Mouse (Mus musculus): ENCODE measurements around the gene Enkur.
"Not testable (repeated sequence)": the region's sequence is repeated elsewhere in the genome, so short reads cannot be mapped to it uniquely, and the experiment has no call there.

The Enkur gene

GRCm38 (mm10) chr2:21204912-21205830 lies at the start of gene Enkur, which contains the start of gene Thnsl1:
Gene Enkur (minus strand): TSS chr2:21205365.
Gene Thnsl1 (plus strand): TSS chr2:21205724.
- peak; percentile 97 for DNase-seq (ENCODE audit: low read depth, low spot score)

GRCm38 (mm10) chr2:21254308-21254707 lies 49.1 kb upstream of the Enkur start:
- DNase-seq (ENCODE audit: low read depth, low spot score): no peak

- no peak for DNase-seq (ENCODE audit: low read depth, low spot score)
Observed at GRCm38 (mm10) chr2:21253644-21254043, 48.5 kb upstream of the Enkur start.

- DNase-seq (ENCODE audit: low read depth, low spot score): no peak
Observed at GRCm38 (mm10) chr2:21245477-21246102, 40.4 kb upstream of the Enkur start.

- no peak for DNase-seq (ENCODE audit: low read depth, low spot score)
Observed at GRCm38 (mm10) chr2:21244986-21245385, 39.8 kb upstream of the Enkur start.

GRCm38 (mm10) chr2:21244104-21244503 lies 38.9 kb upstream of the Enkur start:
- not testable (repeated sequence) for DNase-seq (ENCODE audit: low read depth, low spot score)

GRCm38 (mm10) chr2:21236846-21237245 lies 31.7 kb upstream of the Enkur start:
- no peak for DNase-seq (ENCODE audit: low read depth, low spot score)

GRCm38 (mm10) chr2:21235844-21236386 lies 30.8 kb upstream of the Enkur start:
- DNase-seq (ENCODE audit: low read depth, low spot score): no peak

- DNase-seq (ENCODE audit: low read depth, low spot score): no peak
Observed at GRCm38 (mm10) chr2:21234871-21235648, 29.9 kb upstream of the Enkur start.

GRCm38 (mm10) chr2:21231147-21231546 lies 26.0 kb upstream of the Enkur start:
- no peak for DNase-seq (ENCODE audit: low read depth, low spot score)

GRCm38 (mm10) chr2:21230276-21230675 lies 25.1 kb upstream of the Enkur start:
- DNase-seq (ENCODE audit: low read depth, low spot score): no peak

- no peak for DNase-seq (ENCODE audit: low read depth, low spot score)
Observed at GRCm38 (mm10) chr2:21222453-21223384, 17.6 kb upstream of the Enkur start.

- no peak for DNase-seq (ENCODE audit: low read depth, low spot score)
Observed at GRCm38 (mm10) chr2:21215284-21215683, 10.1 kb upstream of the Enkur start.

GRCm38 (mm10) chr2:21214322-21214721 lies 9.2 kb upstream of the Enkur start:
- no peak for DNase-seq (ENCODE audit: low read depth, low spot score)

- no peak for DNase-seq (ENCODE audit: low read depth, low spot score)
Observed at GRCm38 (mm10) chr2:21211361-21211760, 6.2 kb upstream of the Enkur start.

GRCm38 (mm10) chr2:21206278-21206677 lies 1.1 kb upstream of the Enkur start:
- DNase-seq (ENCODE audit: low read depth, low spot score): no peak

GRCm38 (mm10) chr2:21205831-21206159 lies 630 bp upstream of the Enkur start:
- DNase-seq (ENCODE audit: low read depth, low spot score): no peak

GRCm38 (mm10) chr2:21202754-21203153 lies 2.4 kb downstream of the Enkur start:
- no peak for DNase-seq (ENCODE audit: low read depth, low spot score)

GRCm38 (mm10) chr2:21199051-21199450 lies 6.1 kb downstream of the Enkur start:
- no peak for DNase-seq (ENCODE audit: low read depth, low spot score)

GRCm38 (mm10) chr2:21195233-21195632 lies 9.9 kb downstream of the Enkur start:
- DNase-seq (ENCODE audit: low read depth, low spot score): no peak

GRCm38 (mm10) chr2:21191232-21191631 lies 13.9 kb downstream of the Enkur start:
- DNase-seq (ENCODE audit: low read depth, low spot score): no peak

Data from ES-CJ7 (cell line).